Mouse (Mus musculus) forebrain, embryonic 13.5 days (tissue): ENCODE measurements at regions not wholly inside any gene's neighbourhood (a gene's known extent, or its start where the extent isn't known, plus 50 kb on each side); places are given as distances from the start of the nearest gene placed in this dataset.

Experiments
- ATAC-seq: fragments of 200-750 bp; cut with Nextera tagmentation; 2 replicates; pipeline ENCODE4 v1.8.0; 2017
- H3K27ac ChIP-seq: fragments of 300-500 bp; sonication (generic); 2 replicates; pipeline ENCODE4 v1.5.1; 2015; ENCODE audit warnings: inconsistent platforms, mild to moderate bottlenecking, moderate library complexity
- H3K27me3 ChIP-seq: fragments of 300-500 bp; sonication (generic); 2 replicates; pipeline ENCODE4 v1.6.1; 2015; ENCODE audit warnings: mild to moderate bottlenecking, inconsistent platforms
- H3K36me3 ChIP-seq: fragments of 300-500 bp; sonication (generic); 2 replicates; pipeline ENCODE4 v1.6.1; 2015; ENCODE audit warnings: mild to moderate bottlenecking, inconsistent platforms; ENCODE audit not compliant: poor library complexity, severe bottlenecking
- H3K4me1 ChIP-seq: fragments of 300-500 bp; sonication (generic); 2 replicates; pipeline ENCODE4 v1.6.1; 2015; ENCODE audit warnings: inconsistent platforms
- H3K4me2 ChIP-seq: fragments of 300-500 bp; sonication (generic); 2 replicates; pipeline ENCODE4 v1.6.1; 2015; ENCODE audit warnings: inconsistent platforms, mild to moderate bottlenecking, moderate library complexity
- H3K4me3 ChIP-seq: fragments of 300-500 bp; sonication (generic); 2 replicates; pipeline ENCODE4 v1.5.1; 2015; ENCODE audit warnings: mild to moderate bottlenecking, inconsistent platforms
- H3K9ac ChIP-seq: fragments of 300-500 bp; sonication (generic); 2 replicates; pipeline ENCODE4 v1.6.1; 2015; ENCODE audit warnings: mild to moderate bottlenecking, inconsistent platforms
- H3K9me3 ChIP-seq: fragments of 300-500 bp; sonication (generic); replicated peaks from 2 replicates; pipeline ENCODE4 v1.6.1; 2016; ENCODE audit warnings: inconsistent platforms
- WGBS: fragments of 180-500 bp; shearing (Covaris S2); methylation state at CpG from one replicate; pipeline ENCODE4 v1.1.7; 2015; 5-methylcytosine and 5-hydroxymethylcytosine counted together

- no peaks in the 10 kb centered on the region for H3K4me1 ChIP-seq
- H3K36me3 ChIP-seq, result no peaks in the 10 kb centered on the region
- no peak overlapping the region for H3K4me3 ChIP-seq
- no peak overlapping the region for H3K27ac ChIP-seq
- H3K4me2 ChIP-seq, result no peak overlapping the region
- WGBS, result 91% methylated on average over 3 of the region's 3 CpGs
- H3K27me3 ChIP-seq, result no peaks in the 10 kb centered on the region
- H3K9me3 ChIP-seq, result no peaks in the 10 kb centered on the region
- H3K9ac ChIP-seq, result no peak overlapping the region
- ATAC-seq, result no peak
Observed at GRCm38 (mm10) chr2:78804931-78805330, 63.0 kb upstream of the Ube2e3 start.

GRCm38 (mm10) chr2:78803543-78803942, 64.4 kb upstream of the Ube2e3 start:
- no peak for ATAC-seq
- WGBS, result 89% methylated on average over 4 of the region's 4 CpGs

GRCm38 (mm10) chr2:78795446-78795845, 72.5 kb upstream of the Ube2e3 start:
- Histone ChIP-seq H3K4me3 (no peak overlapping the region), H3K27me3 (no peaks in the 10 kb centered on the region), H3K4me1 (no peaks in the 10 kb centered on the region), H3K9ac (no peak overlapping the region), H3K27ac (no peak overlapping the region), H3K9me3 (no peaks in the 10 kb centered on the region), H3K36me3 (no peaks in the 10 kb centered on the region), H3K4me2 (no peak overlapping the region)
- WGBS, result 78% methylated on average over 5 of the region's 5 CpGs
- no peak for ATAC-seq

More at GRCm38 (mm10) chr2:78803543-78803942, 64.4 kb upstream of the Ube2e3 start:
- H3K27ac ChIP-seq, result no peak overlapping the region
- no peak overlapping the region for H3K4me3 ChIP-seq
- no peaks in the 10 kb centered on the region for H3K36me3 ChIP-seq
- no peaks in the 10 kb centered on the region for H3K27me3 ChIP-seq
- no peak overlapping the region for H3K9ac ChIP-seq
- no peak overlapping the region for H3K4me2 ChIP-seq
- H3K9me3 ChIP-seq, result no peaks in the 10 kb centered on the region
- H3K4me1 ChIP-seq, result no peaks in the 10 kb centered on the region

- H3K27ac ChIP-seq, result no peak overlapping the region
- H3K4me2 ChIP-seq, result no peak overlapping the region
- WGBS, result 88% methylated on average over 5 of the region's 5 CpGs
- no peaks in the 10 kb centered on the region for H3K9me3 ChIP-seq
- no peak overlapping the region for H3K9ac ChIP-seq
- H3K4me1 ChIP-seq, result no peaks in the 10 kb centered on the region
- H3K36me3 ChIP-seq, result no peaks in the 10 kb centered on the region
- no peak for ATAC-seq
- no peak overlapping the region for H3K4me3 ChIP-seq
- no peaks in the 10 kb centered on the region for H3K27me3 ChIP-seq
Observed at GRCm38 (mm10) chr2:78794734-78795133, 73.2 kb upstream of the Ube2e3 start.

GRCm38 (mm10) chr2:78789124-78789523, 78.8 kb upstream of the Ube2e3 start:
- ATAC-seq, result no peak
- WGBS, result 92% methylated on average over 5 of the region's 5 CpGs

DNA sequence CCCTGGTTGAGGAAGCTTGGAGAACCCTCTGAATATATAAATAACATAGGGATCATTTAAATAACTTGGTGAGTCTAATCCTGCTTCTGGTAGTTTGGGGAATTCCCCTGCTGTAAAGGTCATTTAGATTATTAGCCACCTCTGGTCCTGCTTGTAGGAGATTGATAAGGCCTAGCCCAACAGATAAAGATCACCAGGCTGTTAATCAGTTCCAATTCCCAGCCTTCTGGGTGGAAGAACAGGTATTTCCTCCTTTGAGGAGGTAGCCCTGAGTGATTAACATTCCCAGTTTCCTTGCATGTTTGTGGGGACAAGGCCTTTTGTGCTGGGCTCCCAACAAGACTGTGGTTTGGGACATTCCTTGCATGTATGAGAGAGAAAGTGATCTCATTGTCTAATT, 79.7 kb upstream of the Ube2e3 start:
- Histone ChIP-seq H3K4me2 (no peak overlapping the region), H3K4me1 (no peaks in the 10 kb centered on the region), H3K4me3 (no peak overlapping the region), H3K27ac (no peak overlapping the region), H3K27me3 (no peaks in the 10 kb centered on the region), H3K36me3 (no peaks in the 10 kb centered on the region), H3K9me3 (no peaks in the 10 kb centered on the region), H3K9ac (no peak overlapping the region)
- ATAC-seq, result no peak

More at GRCm38 (mm10) chr2:78789124-78789523, 78.8 kb upstream of the Ube2e3 start:
- H3K27ac ChIP-seq, result no peak overlapping the region
- H3K4me2 ChIP-seq, result no peak overlapping the region
- H3K9ac ChIP-seq, result no peak overlapping the region
- no peaks in the 10 kb centered on the region for H3K9me3 ChIP-seq
- no peak overlapping the region for H3K4me3 ChIP-seq
- H3K36me3 ChIP-seq, result no peaks in the 10 kb centered on the region
- H3K27me3 ChIP-seq, result no peaks in the 10 kb centered on the region
- H3K4me1 ChIP-seq, result no peaks in the 10 kb centered on the region

DNA sequence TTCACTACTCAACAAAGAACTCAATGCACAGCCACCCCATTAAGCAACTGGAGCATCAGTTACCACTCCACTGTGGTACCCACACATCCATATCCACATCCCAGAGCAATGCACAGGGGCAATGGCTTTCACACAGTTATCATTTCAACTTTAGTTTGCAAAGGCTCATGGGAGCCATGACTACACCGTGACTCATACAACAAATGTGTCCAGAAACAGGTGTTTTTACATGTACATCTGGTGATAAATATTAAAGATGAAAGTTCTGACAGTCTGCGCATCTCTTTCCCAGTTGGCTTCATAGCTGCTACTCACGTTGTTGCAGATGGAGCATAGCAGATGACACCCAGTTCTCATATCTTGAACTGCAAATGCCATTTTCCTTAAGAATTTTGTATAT, 88.0 kb upstream of the Ube2e3 start:
- ATAC-seq, result no peak
- H3K27ac ChIP-seq, result no peak overlapping the region
- 91% methylated on average over 3 of the region's 3 CpGs for WGBS

DNA sequence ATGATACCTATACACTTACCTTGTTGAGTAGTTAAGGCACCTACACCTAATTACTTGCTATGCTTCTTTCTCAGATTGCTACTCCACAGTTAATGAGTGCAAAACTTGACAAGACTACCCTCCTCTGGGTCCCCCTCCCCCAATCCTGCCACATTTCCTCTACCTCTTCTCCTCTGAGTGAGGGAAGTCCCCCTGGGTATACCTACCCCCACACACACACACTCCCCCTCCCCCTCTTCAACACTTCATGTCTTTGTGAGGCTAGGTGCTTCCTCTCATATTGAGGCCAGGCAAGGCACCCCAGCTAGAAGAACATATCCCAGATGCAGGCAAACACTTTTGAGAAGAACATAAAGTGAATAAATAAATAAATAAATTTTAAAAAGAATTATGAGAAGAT, 90.3 kb upstream of the Ube2e3 start:
- no peaks in the 10 kb centered on the region for H3K4me1 ChIP-seq
- H3K9ac ChIP-seq, result no peak overlapping the region
- no peaks in the 10 kb centered on the region for H3K9me3 ChIP-seq
- no peaks in the 10 kb centered on the region for H3K36me3 ChIP-seq
- no peak overlapping the region for H3K27ac ChIP-seq
- no peak for ATAC-seq
- no peak overlapping the region for H3K4me2 ChIP-seq
- no peaks in the 10 kb centered on the region for H3K27me3 ChIP-seq
- H3K4me3 ChIP-seq, result no peak overlapping the region

More for the DNA sequence above, 88.0 kb upstream of the Ube2e3 start:
- Histone ChIP-seq H3K36me3 (no peaks in the 10 kb centered on the region), H3K27me3 (no peaks in the 10 kb centered on the region), H3K9ac (no peak overlapping the region), H3K4me1 (no peaks in the 10 kb centered on the region), H3K9me3 (no peaks in the 10 kb centered on the region), H3K4me3 (no peak overlapping the region), H3K4me2 (no peak overlapping the region)

- no peak for ATAC-seq
Observed at GRCm38 (mm10) chr2:78754362-78754761, 113.6 kb upstream of the Ube2e3 start.

DNA sequence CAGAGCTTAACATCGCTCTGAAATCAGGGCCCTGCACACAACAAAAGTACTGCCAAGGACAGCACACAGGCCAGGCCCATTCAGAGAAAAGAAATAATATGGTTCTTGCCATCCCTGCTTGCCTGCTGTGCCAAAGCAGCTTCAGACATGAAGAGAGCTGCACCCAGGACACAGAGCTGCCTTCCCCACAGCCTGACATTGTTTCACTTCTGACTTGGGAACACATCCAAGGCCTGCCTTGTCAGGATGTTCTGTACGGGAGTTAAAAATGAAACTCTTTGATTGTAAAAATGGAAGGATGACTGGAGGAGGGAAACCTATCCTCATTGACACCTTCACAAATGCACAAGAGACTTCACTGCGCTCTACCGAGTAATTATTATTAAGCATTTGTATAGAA, 114.0 kb upstream of the Ube2e3 start:
- Histone ChIP-seq H3K36me3 (no peaks in the 10 kb centered on the region), H3K4me3 (no peak overlapping the region), H3K27ac (no peak overlapping the region), H3K9me3 (no peaks in the 10 kb centered on the region), H3K4me2 (no peak overlapping the region), H3K4me1 (no peaks in the 10 kb centered on the region), H3K9ac (no peak overlapping the region), H3K27me3 (no peaks in the 10 kb centered on the region)
- WGBS, result 37% methylated on average over 4 of the region's 4 CpGs
- ATAC-seq, result 0 out of 2 replicates have a peak, but pooled peaks have one; percentile 38

More at GRCm38 (mm10) chr2:78754362-78754761, 113.6 kb upstream of the Ube2e3 start:
- Histone ChIP-seq H3K4me2 (no peak overlapping the region), H3K4me3 (no peak overlapping the region), H3K4me1 (no peaks in the 10 kb centered on the region), H3K36me3 (no peaks in the 10 kb centered on the region), H3K27me3 (no peaks in the 10 kb centered on the region), H3K9me3 (no peaks in the 10 kb centered on the region), H3K27ac (no peak overlapping the region), H3K9ac (no peak overlapping the region)
- WGBS, result 31% methylated on average over 6 of the region's 6 CpGs

- no peak overlapping the region for H3K4me2 ChIP-seq
- H3K27ac ChIP-seq, result no peak overlapping the region
- no peaks in the 10 kb centered on the region for H3K9me3 ChIP-seq
- WGBS, result 90% methylated on average over 6 of the region's 6 CpGs
- no peak overlapping the region for H3K4me3 ChIP-seq
- H3K4me1 ChIP-seq, result no peaks in the 10 kb centered on the region
- ATAC-seq, result no peak
- H3K36me3 ChIP-seq, result no peaks in the 10 kb centered on the region
- no peak overlapping the region for H3K9ac ChIP-seq
- H3K27me3 ChIP-seq, result no peaks in the 10 kb centered on the region
Observed at GRCm38 (mm10) chr2:78730161-78730560, 137.8 kb upstream of the Ube2e3 start.

- WGBS, result 95% methylated on average over 7 of the region's 7 CpGs
- no peaks in the 10 kb centered on the region for H3K27me3 ChIP-seq
- no peak for ATAC-seq
Observed at GRCm38 (mm10) chr2:78726060-78726459, 141.9 kb upstream of the Ube2e3 start.

DNA sequence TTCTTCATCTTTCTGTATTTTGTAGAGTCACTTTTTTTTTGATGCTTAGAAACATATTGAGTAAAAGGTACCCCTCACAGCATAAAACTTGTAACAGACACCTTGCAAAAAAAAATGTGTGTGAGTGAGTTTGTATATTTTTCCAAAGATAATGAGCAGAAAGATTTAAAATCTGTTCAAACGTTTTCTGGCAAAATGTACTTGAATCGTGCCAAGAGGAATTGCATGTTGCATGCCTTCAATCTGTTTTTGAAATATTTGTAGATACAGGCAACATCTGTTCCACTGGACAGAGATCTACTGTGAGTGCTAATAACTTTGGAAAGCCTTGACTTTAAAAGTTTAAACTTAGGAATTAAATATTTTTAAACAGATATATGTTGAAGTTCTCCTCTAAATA, 143.5 kb upstream of the Ube2e3 start:
- H3K4me3 ChIP-seq, result no peak overlapping the region
- H3K27ac ChIP-seq, result no peak overlapping the region
- no peaks in the 10 kb centered on the region for H3K36me3 ChIP-seq
- WGBS, result 72% methylated on average over 2 of the region's 2 CpGs
- no peaks in the 10 kb centered on the region for H3K9me3 ChIP-seq
- H3K27me3 ChIP-seq, result no peaks in the 10 kb centered on the region
- no peak for ATAC-seq
- no peak overlapping the region for H3K4me2 ChIP-seq
- no peak overlapping the region for H3K9ac ChIP-seq
- no peaks in the 10 kb centered on the region for H3K4me1 ChIP-seq

More at GRCm38 (mm10) chr2:78726060-78726459, 141.9 kb upstream of the Ube2e3 start:
- Histone ChIP-seq H3K9me3 (no peaks in the 10 kb centered on the region), H3K9ac (no peak overlapping the region), H3K36me3 (no peaks in the 10 kb centered on the region), H3K27ac (no peak overlapping the region), H3K4me1 (no peaks in the 10 kb centered on the region), H3K4me2 (no peak overlapping the region), H3K4me3 (no peak overlapping the region)
